Mouse (Mus musculus) left cerebral cortex, adult 8-10 months (tissue): ENCODE measurements at regions not wholly inside any gene's neighbourhood (a gene's known extent, or its start where the extent isn't known, plus 50 kb on each side); places are given as distances from the start of the nearest gene placed in this dataset.

Experiments
- DNase-seq, 2 experiments: peaks; one replicate each; pipeline ENCODE4 v3.0.0; 2022; ENCODE audit warnings: low spot score in 2 of 2

- no peak for DNase-seq
Measured at GRCm38 (mm10) chr15:5507545-5507913, 263.5 kb upstream of the Ptger4 start.

- no peak for DNase-seq
Measured at GRCm38 (mm10) chr15:5510056-5510455, 266.1 kb upstream of the Ptger4 start.

- no peak for DNase-seq
Measured at GRCm38 (mm10) chr15:5511046-5511445, 267.1 kb upstream of the Ptger4 start.

GRCm38 (mm10) chr15:5512546-5512945, 268.6 kb upstream of the Ptger4 start:
- DNase-seq: no peak

GRCm38 (mm10) chr15:5513146-5513545, 269.2 kb upstream of the Ptger4 start:
- DNase-seq: no peak

GRCm38 (mm10) chr15:5514217-5514616, 270.2 kb upstream of the Ptger4 start:
- no peak for DNase-seq

- no peak for DNase-seq
Measured at GRCm38 (mm10) chr15:5517244-5517966, 273.4 kb upstream of the Ptger4 start.

GRCm38 (mm10) chr15:5519552-5519951, 275.6 kb upstream of the Ptger4 start:
- no peak for DNase-seq

- no peak for DNase-seq
Measured at GRCm38 (mm10) chr15:5519997-5520396, 276.0 kb upstream of the Ptger4 start.

GRCm38 (mm10) chr15:5528619-5529018, 284.6 kb upstream of the Ptger4 start:
- DNase-seq: no peak

GRCm38 (mm10) chr15:5533656-5534055, 289.7 kb upstream of the Ptger4 start:
- no peak for DNase-seq

- no peak for DNase-seq
Measured at GRCm38 (mm10) chr15:5537432-5537831, 293.4 kb upstream of the Ptger4 start.

GRCm38 (mm10) chr15:5539301-5539928, 295.4 kb upstream of the Ptger4 start:
- DNase-seq: no peak

- no peak for DNase-seq
Measured at GRCm38 (mm10) chr15:5554526-5554925, 310.5 kb upstream of the Ptger4 start.

- DNase-seq: no peak
Measured at GRCm38 (mm10) chr15:5554926-5555325, 310.9 kb upstream of the Ptger4 start.

GRCm38 (mm10) chr15:5555381-5556066, 311.5 kb upstream of the Ptger4 start:
- DNase-seq: no peak

- no peak for DNase-seq
Measured at GRCm38 (mm10) chr15:5561783-5562182, 317.8 kb upstream of the Ptger4 start.

- DNase-seq: no peak
Measured at GRCm38 (mm10) chr15:5574366-5574765, 330.4 kb upstream of the Ptger4 start.

- no peak for DNase-seq
Measured at GRCm38 (mm10) chr15:5579559-5579958, 335.6 kb upstream of the Ptger4 start.

- no peak for DNase-seq
Measured at GRCm38 (mm10) chr15:5580416-5580815, 336.4 kb upstream of the Ptger4 start.

- no peak for DNase-seq
Measured at GRCm38 (mm10) chr15:5584381-5584780, 340.4 kb upstream of the Ptger4 start.

- no peak for DNase-seq
Measured at GRCm38 (mm10) chr15:5604732-5605266, 360.8 kb upstream of the Ptger4 start.
